Mouse (Mus musculus) midbrain, embryonic 13.5 days (tissue): ENCODE data around the gene Ppp1r14a. TPM values are rescaled to one million over a fixed set of nuclear protein-coding genes. Genes with fewer than 3 reads are reported as not detected.
A peak's percentile ranks its signal among the peaks of the same experiment; 100 is the strongest.

ENCODE experiments used
- ATAC-seq: fragments of 200-750 bp; cut with Nextera tagmentation; 2 replicates; pipeline ENCODE4 v1.8.0; 2017; ENCODE audit warnings: mild to moderate bottlenecking, moderate TSS enrichment, moderate library complexity
- H3K27ac ChIP-seq: fragments of 300-500 bp; sonication (generic); 2 replicates; pipeline ENCODE4 v1.5.1; 2015; ENCODE audit warnings: inconsistent platforms, mild to moderate bottlenecking, moderate library complexity
- H3K27me3 ChIP-seq: fragments of 300-500 bp; sonication (generic); 2 replicates; pipeline ENCODE4 v1.6.1; 2015; ENCODE audit warnings: mild to moderate bottlenecking, inconsistent platforms
- H3K36me3 ChIP-seq: fragments of 300-500 bp; sonication (generic); 2 replicates; pipeline ENCODE4 v1.6.1; 2015; ENCODE audit warnings: mild to moderate bottlenecking, inconsistent platforms
- H3K4me1 ChIP-seq: fragments of 300-500 bp; sonication (generic); replicated peaks from 2 replicates; pipeline ENCODE4 v1.6.1; 2015; ENCODE audit warnings: inconsistent platforms
- H3K4me2 ChIP-seq: fragments of 300-500 bp; sonication (generic); replicated peaks from 2 replicates; pipeline ENCODE4 v1.6.1; 2015; ENCODE audit warnings: moderate library complexity, mild to moderate bottlenecking, inconsistent platforms
- H3K4me3 ChIP-seq: fragments of 300-500 bp; sonication (generic); replicated peaks from 2 replicates; pipeline ENCODE4 v1.5.1; 2015; ENCODE audit warnings: mild to moderate bottlenecking, inconsistent platforms
- H3K9ac ChIP-seq: fragments of 300-500 bp; sonication (generic); replicated peaks from 2 replicates; pipeline ENCODE4 v1.6.1; 2015; ENCODE audit warnings: mild to moderate bottlenecking, inconsistent platforms
- H3K9me3 ChIP-seq: fragments of 300-500 bp; sonication (generic); 2 replicates; pipeline ENCODE4 v1.6.1; 2016; ENCODE audit warnings: mild to moderate bottlenecking, inconsistent platforms
- WGBS: fragments of 180-500 bp; shearing (Covaris S2); methylation state at CpG from one replicate; pipeline ENCODE4 v1.1.7; 2015; 5-methylcytosine and 5-hydroxymethylcytosine counted together
- polyA plus RNA-seq: library from polyadenylated mRNA; unstranded; fragments of >200 nt; fragmentation: Nextera tagmentation; extraction: Ambion mirVana; gene quantifications from 2 replicates; pipeline ENCODE4 v1.2.1, GENCODE M21; 2015

The Ppp1r14a gene
- polyA plus RNA-seq, 1 experiment from 2014 or later, result 7.9 TPM

GRCm38 (mm10) chr7:29318115-29318911 is 29.2 kb downstream of the Ppp1r14a start:
- Histone ChIP-seq H3K36me3 (peaks cover 34% of the 10 kb centered on the region), H3K27ac (peak overlapping the region; percentile 99), H3K27me3 (no peaks in the 10 kb centered on the region), H3K9me3 (no peaks in the 10 kb centered on the region), H3K4me1 (peaks cover 84% of the 10 kb centered on the region), H3K9ac (peak overlapping the region; percentile 62), H3K4me2 (peak overlapping the region; percentile 50), H3K4me3 (peak overlapping the region; percentile 13)
- WGBS, result 3% methylated on average over 18 of the region's 18 CpGs
- peak; percentile 4 for ATAC-seq

GRCm38 (mm10) chr7:29319337-29320307 is 30.5 kb downstream of the Ppp1r14a start:
- Histone ChIP-seq H3K27ac (peak overlapping the region; percentile 99), H3K4me1 (peaks cover 71% of the 10 kb centered on the region), H3K4me2 (peak overlapping the region; percentile 50), H3K4me3 (peak overlapping the region; percentile 13), H3K27me3 (no peaks in the 10 kb centered on the region), H3K9ac (peak overlapping the region; percentile 28; the same call in 1 of the 2 replicates), H3K9me3 (no peaks in the 10 kb centered on the region), H3K36me3 (peaks cover 36% of the 10 kb centered on the region)
- no peak for ATAC-seq
- WGBS, result 9% methylated on average over 19 of the region's 19 CpGs

- no peak overlapping the region for H3K27ac ChIP-seq
- no peak overlapping the region for H3K4me2 ChIP-seq
- H3K9ac ChIP-seq, result no peak overlapping the region
- H3K4me1 ChIP-seq, result no peaks in the 10 kb centered on the region; the same call in 1 of the 2 replicates
- peaks cover 73% of the 10 kb centered on the region for H3K36me3 ChIP-seq
- no peaks in the 10 kb centered on the region for H3K27me3 ChIP-seq
- no peaks in the 10 kb centered on the region for H3K9me3 ChIP-seq
- no peak for ATAC-seq
- no peak overlapping the region for H3K4me3 ChIP-seq
- 91% methylated on average over 6 of the region's 6 CpGs for WGBS
Measured at GRCm38 (mm10) chr7:29327087-29327486, 38.0 kb downstream of the Ppp1r14a start.

DNA sequence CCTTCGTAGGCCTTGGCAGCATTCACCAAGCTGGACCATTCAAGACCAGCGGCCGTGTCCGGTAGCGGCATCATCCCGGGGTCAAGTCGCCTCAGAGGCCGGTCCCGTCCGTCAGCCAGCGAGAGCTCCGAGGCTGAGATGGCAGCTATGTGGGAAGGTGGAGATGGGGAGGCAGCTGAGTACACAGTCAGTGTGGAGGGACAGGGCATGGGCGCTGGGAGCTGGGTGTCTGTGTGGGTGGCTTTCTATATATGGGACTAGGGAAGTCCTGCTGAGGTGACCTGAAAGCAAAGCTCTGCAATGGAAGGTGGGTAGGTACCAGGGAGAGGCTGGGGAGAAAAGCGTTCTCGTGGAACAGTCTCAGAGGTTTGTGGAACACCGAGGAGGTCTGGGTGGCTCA is 39.9 kb downstream of the Ppp1r14a start:
- Histone ChIP-seq H3K4me2 (no peak overlapping the region), H3K4me1 (no peaks in the 10 kb centered on the region), H3K36me3 (peaks cover 63% of the 10 kb centered on the region), H3K27me3 (no peaks in the 10 kb centered on the region), H3K9ac (no peak overlapping the region), H3K27ac (no peak overlapping the region), H3K4me3 (no peak overlapping the region), H3K9me3 (no peaks in the 10 kb centered on the region)
- no peak for ATAC-seq
- 87% methylated on average over 16 of the region's 16 CpGs for WGBS

- no peak overlapping the region for H3K4me2 ChIP-seq
- H3K27me3 ChIP-seq, result no peaks in the 10 kb centered on the region
- no peaks in the 10 kb centered on the region for H3K9me3 ChIP-seq
- 0 out of 2 replicates have a peak overlapping the region, but pooled peaks have one; percentile 14 for H3K27ac ChIP-seq
- no peak overlapping the region for H3K4me3 ChIP-seq
- ATAC-seq, result no peak
- no peak overlapping the region for H3K9ac ChIP-seq
- peaks cover 7% of the 10 kb centered on the region; the same call in 1 of the 2 replicates for H3K4me1 ChIP-seq
- WGBS, result 61% methylated on average over 6 of the region's 7 CpGs
- H3K36me3 ChIP-seq, result peaks cover 48% of the 10 kb centered on the region
Measured at GRCm38 (mm10) chr7:29334156-29334555, 45.0 kb downstream of the Ppp1r14a start.

DNA sequence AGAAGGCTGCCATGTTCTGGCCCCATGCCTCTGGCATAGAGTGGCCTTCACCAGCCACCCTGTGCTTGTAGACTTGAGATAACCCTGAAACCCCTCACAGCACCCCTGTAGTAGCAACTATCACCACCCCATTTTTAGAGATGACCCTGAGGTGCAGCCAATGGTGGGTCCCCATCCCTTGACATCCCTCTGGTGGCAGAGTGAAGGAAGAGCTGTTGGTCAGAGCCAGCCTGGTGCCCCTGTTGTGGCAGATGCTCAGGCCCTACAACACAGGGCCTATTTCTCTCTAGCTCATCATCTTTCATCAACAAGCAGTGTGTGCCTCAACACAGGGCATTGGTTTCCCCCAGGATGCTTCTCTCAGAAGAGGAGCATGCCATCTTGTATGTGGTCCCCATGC is 46.2 kb downstream of the Ppp1r14a start:
- ATAC-seq, result 0 out of 2 replicates have a peak, but pooled peaks have one; percentile 46
- H3K36me3 ChIP-seq, result peaks cover 37% of the 10 kb centered on the region
- no peak overlapping the region for H3K4me3 ChIP-seq
- H3K27me3 ChIP-seq, result no peaks in the 10 kb centered on the region
- no peak overlapping the region for H3K4me2 ChIP-seq
- H3K9me3 ChIP-seq, result no peaks in the 10 kb centered on the region
- peaks cover 7% of the 10 kb centered on the region; the same call in 1 of the 2 replicates for H3K4me1 ChIP-seq
- no peak overlapping the region for H3K27ac ChIP-seq
- H3K9ac ChIP-seq, result 0 out of 2 replicates have a peak overlapping the region, but pooled peaks have one; percentile 14

- Histone ChIP-seq H3K36me3 (peaks cover 29% of the 10 kb centered on the region), H3K4me1 (peaks cover 7% of the 10 kb centered on the region; the same call in 1 of the 2 replicates), H3K27me3 (no peaks in the 10 kb centered on the region), H3K4me3 (no peak overlapping the region), H3K9me3 (no peaks in the 10 kb centered on the region), H3K4me2 (no peak overlapping the region), H3K27ac (no peak overlapping the region), H3K9ac (no peak overlapping the region)
- 85% methylated on average over 6 of the region's 6 CpGs for WGBS
- no peak for ATAC-seq
Measured at GRCm38 (mm10) chr7:29335841-29336671, 46.9 kb downstream of the Ppp1r14a start.

GRCm38 (mm10) chr7:29336795-29337319 is 47.7 kb downstream of the Ppp1r14a start:
- H3K9ac ChIP-seq, result no peak overlapping the region
- no peak overlapping the region for H3K4me3 ChIP-seq
- 68% methylated on average over 9 of the region's 9 CpGs for WGBS
- H3K4me2 ChIP-seq, result no peak overlapping the region
- no peak for ATAC-seq
- H3K4me1 ChIP-seq, result peaks cover 9% of the 10 kb centered on the region; the same call in 1 of the 2 replicates
- no peaks in the 10 kb centered on the region for H3K27me3 ChIP-seq
- H3K27ac ChIP-seq, result no peak overlapping the region
- H3K36me3 ChIP-seq, result peaks cover 21% of the 10 kb centered on the region
- H3K9me3 ChIP-seq, result no peaks in the 10 kb centered on the region

GRCm38 (mm10) chr7:29337766-29338165 is 48.7 kb downstream of the Ppp1r14a start:
- no peak overlapping the region for H3K27ac ChIP-seq
- no peaks in the 10 kb centered on the region for H3K27me3 ChIP-seq
- H3K4me3 ChIP-seq, result no peak overlapping the region
- 91% methylated on average over 2 of the region's 2 CpGs for WGBS
- peaks cover 18% of the 10 kb centered on the region; the same call in 1 of the 2 replicates for H3K36me3 ChIP-seq
- H3K9ac ChIP-seq, result no peak overlapping the region
- H3K4me1 ChIP-seq, result peaks cover 18% of the 10 kb centered on the region
- no peak for ATAC-seq
- H3K9me3 ChIP-seq, result no peaks in the 10 kb centered on the region
- H3K4me2 ChIP-seq, result no peak overlapping the region

DNA sequence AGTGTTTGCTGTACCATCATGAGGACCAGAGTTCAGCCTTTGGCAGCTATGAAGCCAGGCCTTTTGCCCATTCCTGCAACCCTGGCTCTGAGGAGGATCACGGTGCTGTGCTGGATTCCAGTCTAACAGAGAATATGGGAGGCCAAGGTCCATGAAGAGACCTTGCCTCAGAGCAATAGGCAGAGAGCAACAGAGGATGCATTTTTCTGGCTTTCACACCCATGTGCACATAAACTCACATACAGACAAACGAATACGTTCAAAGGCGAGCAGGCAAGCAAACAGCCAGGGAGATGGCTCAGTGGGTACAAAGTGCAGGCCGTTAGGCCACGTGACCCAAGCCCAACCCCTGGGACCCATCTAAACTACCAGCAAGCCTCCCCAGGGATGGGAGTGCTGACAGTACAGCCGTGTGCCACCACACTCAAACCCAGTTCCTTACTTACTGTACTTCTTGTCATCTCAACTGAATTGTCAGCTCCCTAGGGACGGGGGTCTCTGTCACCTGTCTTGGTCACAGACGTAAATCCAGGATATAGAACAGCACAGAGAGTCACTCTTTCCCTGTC is 49.3 kb downstream of the Ppp1r14a start:
- no peak for ATAC-seq
- no peaks in the 10 kb centered on the region for H3K27me3 ChIP-seq
- no peak overlapping the region for H3K4me2 ChIP-seq
- H3K9ac ChIP-seq, result no peak overlapping the region
- no peak overlapping the region for H3K4me3 ChIP-seq
- H3K4me1 ChIP-seq, result peaks cover 18% of the 10 kb centered on the region
- H3K9me3 ChIP-seq, result no peaks in the 10 kb centered on the region
- H3K36me3 ChIP-seq, result peaks cover 18% of the 10 kb centered on the region; the same call in 1 of the 2 replicates
- H3K27ac ChIP-seq, result no peak overlapping the region
- WGBS, result 86% methylated on average over 9 of the region's 9 CpGs
